Mouse (Mus musculus): ENCODE data around the gene Mgea5.
"Not testable (repeated sequence)": the region's sequence is repeated elsewhere in the genome, so short reads cannot be mapped to it uniquely, and the experiment has no call there.

Mgea5 gene

GRCm38 (mm10) chr19:45783181-45783932, at the start of gene Mgea5:
Mgea5 (minus strand) TSS chr19:45783837.
- DNase-seq (ENCODE audit: extremely low spot score, low read depth, low spot score): peak; percentile 89

GRCm38 (mm10) chr19:45830679-45831078, 47.0 kb upstream of the Mgea5 start:
- no peak for DNase-seq (ENCODE audit: extremely low spot score, low read depth, low spot score)

- no peak for DNase-seq (ENCODE audit: extremely low spot score, low read depth, low spot score)
These were observed 44.1 kb upstream of the Mgea5 start for GRCm38 (mm10) chr19:45827736-45828135.

GRCm38 (mm10) chr19:45827125-45827524, 43.5 kb upstream of the Mgea5 start:
- DNase-seq (ENCODE audit: extremely low spot score, low read depth, low spot score): no peak

- no peak for DNase-seq (ENCODE audit: extremely low spot score, low read depth, low spot score)
These were observed 42.5 kb upstream of the Mgea5 start for GRCm38 (mm10) chr19:45826146-45826545.

GRCm38 (mm10) chr19:45821832-45822231, 38.2 kb upstream of the Mgea5 start:
- DNase-seq (ENCODE audit: extremely low spot score, low read depth, low spot score): no peak

- no peak for DNase-seq (ENCODE audit: extremely low spot score, low read depth, low spot score)
These were observed 34.3 kb upstream of the Mgea5 start for GRCm38 (mm10) chr19:45817816-45818490.

- no peak for DNase-seq (ENCODE audit: extremely low spot score, low read depth, low spot score)
These were observed 33.1 kb upstream of the Mgea5 start for GRCm38 (mm10) chr19:45816727-45817126.

GRCm38 (mm10) chr19:45815831-45816405, 32.3 kb upstream of the Mgea5 start, which contains the start of gene Kcnip2:
Kcnip2 (minus strand) TSS chr19:45816061.
- no peak for DNase-seq (ENCODE audit: extremely low spot score, low read depth, low spot score)

GRCm38 (mm10) chr19:45815170-45815569, 31.5 kb upstream of the Mgea5 start:
- no peak for DNase-seq (ENCODE audit: extremely low spot score, low read depth, low spot score)

- no peak for DNase-seq (ENCODE audit: extremely low spot score, low read depth, low spot score)
These were observed 30.2 kb upstream of the Mgea5 start for GRCm38 (mm10) chr19:45813801-45814200.

GRCm38 (mm10) chr19:45813263-45813662, 29.6 kb upstream of the Mgea5 start:
- DNase-seq (ENCODE audit: extremely low spot score, low read depth, low spot score): no peak

- DNase-seq (ENCODE audit: extremely low spot score, low read depth, low spot score): no peak
These were observed 29.1 kb upstream of the Mgea5 start for GRCm38 (mm10) chr19:45812673-45813252.

- DNase-seq (ENCODE audit: extremely low spot score, low read depth, low spot score): no peak
These were observed 28.5 kb upstream of the Mgea5 start for GRCm38 (mm10) chr19:45812115-45812514.

- no peak for DNase-seq (ENCODE audit: extremely low spot score, low read depth, low spot score)
These were observed 27.5 kb upstream of the Mgea5 start for GRCm38 (mm10) chr19:45811028-45811674.

- DNase-seq (ENCODE audit: extremely low spot score, low read depth, low spot score): no peak
These were observed 24.1 kb upstream of the Mgea5 start for GRCm38 (mm10) chr19:45807732-45808131.

GRCm38 (mm10) chr19:45805817-45806216, 22.2 kb upstream of the Mgea5 start:
- DNase-seq (ENCODE audit: extremely low spot score, low read depth, low spot score): not testable (repeated sequence)

- DNase-seq (ENCODE audit: extremely low spot score, low read depth, low spot score): no peak
These were observed 21.1 kb upstream of the Mgea5 start for GRCm38 (mm10) chr19:45804593-45805368.

- DNase-seq (ENCODE audit: extremely low spot score, low read depth, low spot score): no peak
These were observed 19.8 kb upstream of the Mgea5 start for GRCm38 (mm10) chr19:45803408-45803807.

GRCm38 (mm10) chr19:45802702-45803101, 19.1 kb upstream of the Mgea5 start:
- no peak for DNase-seq (ENCODE audit: extremely low spot score, low read depth, low spot score)

All from hindlimb bud, embryonic 11.5 days (tissue).